Mouse (Mus musculus) liver, embryonic 16.5 days (tissue): Measurements from ENCODE around the gene Tekt3. TPM values are rescaled to one million over a fixed set of nuclear protein-coding genes. Genes with fewer than 3 reads are reported as not detected.

ENCODE experiments used
- ATAC-seq: fragments of 200-750 bp; cut with Nextera tagmentation; 2 replicates; pipeline ENCODE4 v1.8.0; 2017; ENCODE audit warnings: low read depth, mild to moderate bottlenecking, moderate number of reproducible peaks, moderate library complexity
- H3K27ac ChIP-seq: fragments of 300-500 bp; sonication (generic); 2 replicates; pipeline ENCODE4 v1.5.1; 2014; ENCODE audit warnings: mild to moderate bottlenecking, low read length
- H3K27me3 ChIP-seq: fragments of 300-500 bp; sonication (generic); 2 replicates; pipeline ENCODE4 v1.6.1; 2014; ENCODE audit warnings: low read depth, low read length, mixed read lengths; ENCODE audit not compliant: control insufficient read depth, insufficient read depth
- H3K36me3 ChIP-seq: fragments of 300-500 bp; sonication (generic); 2 replicates; pipeline ENCODE4 v1.6.1; 2014; ENCODE audit warnings: mild to moderate bottlenecking; ENCODE audit not compliant: control insufficient read depth, insufficient read depth
- H3K4me1 ChIP-seq: fragments of 300-500 bp; sonication (generic); 2 replicates; pipeline ENCODE4 v1.6.1; 2014; ENCODE audit warnings: low read depth, low read length, mixed read lengths; ENCODE audit not compliant: control insufficient read depth
- H3K4me2 ChIP-seq: fragments of 300-500 bp; sonication (generic); 2 replicates; pipeline ENCODE4 v1.6.1; 2014; ENCODE audit warnings: low read depth, low read length, mixed read lengths
- H3K4me3 ChIP-seq: fragments of 300-500 bp; sonication (generic); 2 replicates; pipeline ENCODE4 v1.5.1; 2014; ENCODE audit warnings: low read depth, mild to moderate bottlenecking, low read length
- H3K9ac ChIP-seq: fragments of 300-500 bp; sonication (generic); 2 replicates; pipeline ENCODE4 v1.6.1; 2014; ENCODE audit warnings: low read depth, low read length
- H3K9me3 ChIP-seq: fragments of 300-500 bp; sonication (generic); replicated peaks from 2 replicates; pipeline ENCODE4 v1.6.1; 2016; ENCODE audit warnings: low read length; ENCODE audit not compliant: control insufficient read depth
- WGBS: fragments of 180-500 bp; shearing (Covaris S2); extraction: QIAGEN DNeasy Blood & Tissue Kit; methylation state at CpG from one replicate; pipeline ENCODE4 v1.1.7; 2014; ENCODE audit not compliant: insufficient replicate concordance; 5-methylcytosine and 5-hydroxymethylcytosine counted together
- polyA plus RNA-seq: library from polyadenylated mRNA; unstranded; fragments of >200 nt; fragmentation: Nextera tagmentation; extraction: Ambion mirVana; gene quantifications from 2 replicates; pipeline ENCODE4 v1.2.1, GENCODE M21; 2015

The Tekt3 gene
- polyA plus RNA-seq, 1 experiment from 2014 or later, result not detected

GRCm38 (mm10) chr11:63090986-63091385, 29.5 kb downstream of the Tekt3 start:
- Histone ChIP-seq H3K9me3 (no peaks in the 10 kb centered on the region), H3K4me2 (no peak overlapping the region), H3K27ac (no peak overlapping the region), H3K4me3 (no peak overlapping the region), H3K4me1 (no peaks in the 10 kb centered on the region), H3K9ac (no peak overlapping the region), H3K36me3 (no peaks in the 10 kb centered on the region), H3K27me3 (no peaks in the 10 kb centered on the region)
- whole genome bisulfite sequencing, result 62% methylated on average over 6 of the region's 6 CpGs
- no peak for ATAC-seq

- no peak for ATAC-seq
- Histone ChIP-seq H3K27ac (no peak overlapping the region), H3K27me3 (no peaks in the 10 kb centered on the region), H3K9ac (no peak overlapping the region), H3K9me3 (no peaks in the 10 kb centered on the region), H3K4me1 (no peaks in the 10 kb centered on the region), H3K4me2 (no peak overlapping the region), H3K36me3 (no peaks in the 10 kb centered on the region), H3K4me3 (no peak overlapping the region)
- whole genome bisulfite sequencing, result 33% methylated on average over 5 of the region's 5 CpGs
Measured at GRCm38 (mm10) chr11:63092271-63092670, 30.8 kb downstream of the Tekt3 start.

GRCm38 (mm10) chr11:63093601-63094000, 32.1 kb downstream of the Tekt3 start:
- H3K4me3 ChIP-seq, result no peak overlapping the region
- no peaks in the 10 kb centered on the region for H3K9me3 ChIP-seq
- whole genome bisulfite sequencing, result 51% methylated on average over 5 of the region's 5 CpGs
- no peaks in the 10 kb centered on the region for H3K4me1 ChIP-seq
- no peak for ATAC-seq
- H3K27ac ChIP-seq, result no peak overlapping the region
- no peak overlapping the region for H3K9ac ChIP-seq
- no peaks in the 10 kb centered on the region for H3K36me3 ChIP-seq
- no peaks in the 10 kb centered on the region for H3K27me3 ChIP-seq
- H3K4me2 ChIP-seq, result no peak overlapping the region

GRCm38 (mm10) chr11:63094496-63094895, 33.0 kb downstream of the Tekt3 start:
- WGBS, result 62% methylated on average over 8 of the region's 8 CpGs
- Histone ChIP-seq H3K9ac (no peak overlapping the region), H3K36me3 (no peaks in the 10 kb centered on the region), H3K4me1 (no peaks in the 10 kb centered on the region), H3K27ac (no peak overlapping the region), H3K27me3 (no peaks in the 10 kb centered on the region), H3K4me2 (no peak overlapping the region), H3K9me3 (no peaks in the 10 kb centered on the region), H3K4me3 (no peak overlapping the region)
- ATAC-seq, result no peak

- ATAC-seq, result no peak
- WGBS, result 57% methylated on average over 3 of the region's 3 CpGs
- H3K9me3 ChIP-seq, result no peaks in the 10 kb centered on the region
- H3K4me1 ChIP-seq, result no peaks in the 10 kb centered on the region
- no peaks in the 10 kb centered on the region for H3K27me3 ChIP-seq
- H3K4me3 ChIP-seq, result no peak overlapping the region
- no peak overlapping the region for H3K27ac ChIP-seq
- H3K4me2 ChIP-seq, result no peak overlapping the region
- H3K9ac ChIP-seq, result no peak overlapping the region
- H3K36me3 ChIP-seq, result no peaks in the 10 kb centered on the region
Measured at GRCm38 (mm10) chr11:63098016-63098415, 36.6 kb downstream of the Tekt3 start.

- no peaks in the 10 kb centered on the region for H3K27me3 ChIP-seq
- 39% methylated on average over 3 of the region's 3 CpGs for WGBS
- no peak overlapping the region for H3K9ac ChIP-seq
- H3K9me3 ChIP-seq, result no peaks in the 10 kb centered on the region
- H3K36me3 ChIP-seq, result no peaks in the 10 kb centered on the region
- H3K4me1 ChIP-seq, result no peaks in the 10 kb centered on the region
- no peak for ATAC-seq
- no peak overlapping the region for H3K4me3 ChIP-seq
- no peak overlapping the region for H3K27ac ChIP-seq
- no peak overlapping the region for H3K4me2 ChIP-seq
Measured at GRCm38 (mm10) chr11:63099390-63099789, 37.9 kb downstream of the Tekt3 start.

- H3K27me3 ChIP-seq, result no peaks in the 10 kb centered on the region
- no peak overlapping the region for H3K4me3 ChIP-seq
- no peaks in the 10 kb centered on the region for H3K9me3 ChIP-seq
- no peak for ATAC-seq
- no peak overlapping the region for H3K27ac ChIP-seq
- H3K4me1 ChIP-seq, result no peaks in the 10 kb centered on the region
- H3K4me2 ChIP-seq, result no peak overlapping the region
- H3K9ac ChIP-seq, result no peak overlapping the region
- WGBS, result 62% methylated on average over 7 of the region's 7 CpGs
- H3K36me3 ChIP-seq, result no peaks in the 10 kb centered on the region
Measured at GRCm38 (mm10) chr11:63103256-63103655, 41.8 kb downstream of the Tekt3 start.

- no peak for ATAC-seq
- H3K27ac ChIP-seq, result no peak overlapping the region
- H3K36me3 ChIP-seq, result no peaks in the 10 kb centered on the region
- WGBS, result 53% methylated on average over 2 of the region's 2 CpGs
- no peaks in the 10 kb centered on the region for H3K27me3 ChIP-seq
- H3K9me3 ChIP-seq, result no peaks in the 10 kb centered on the region
- H3K9ac ChIP-seq, result no peak overlapping the region
- H3K4me2 ChIP-seq, result no peak overlapping the region
- H3K4me3 ChIP-seq, result no peak overlapping the region
- no peaks in the 10 kb centered on the region for H3K4me1 ChIP-seq
Measured at GRCm38 (mm10) chr11:63104026-63104425, 42.6 kb downstream of the Tekt3 start.

- Histone ChIP-seq H3K36me3 (no peaks in the 10 kb centered on the region), H3K27me3 (no peaks in the 10 kb centered on the region), H3K9me3 (no peaks in the 10 kb centered on the region), H3K27ac (no peak overlapping the region), H3K9ac (no peak overlapping the region), H3K4me3 (no peak overlapping the region), H3K4me1 (no peaks in the 10 kb centered on the region), H3K4me2 (no peak overlapping the region)
- WGBS, result 43% methylated on average over 1 of the region's 1 CpGs
- no peak for ATAC-seq
Measured at GRCm38 (mm10) chr11:63109230-63109775, 47.8 kb downstream of the Tekt3 start.
